Mouse (Mus musculus) neural tube, embryonic 14.5 days (tissue): ENCODE results near the gene Fgr. TPM values are rescaled to one million over a fixed set of nuclear protein-coding genes. Genes with fewer than 3 reads are reported as not detected.

Experiments used
- ATAC-seq: fragments of 200-750 bp; cut with Nextera tagmentation; 2 replicates; pipeline ENCODE4 v1.8.0; 2017; ENCODE audit warnings: low read depth, mild to moderate bottlenecking, moderate TSS enrichment, moderate library complexity
- H3K27ac ChIP-seq: fragments of 300-500 bp; sonication (generic); 2 replicates; pipeline ENCODE4 v1.5.1; 2014; ENCODE audit warnings: low read depth, mild to moderate bottlenecking, control low read depth, low read length, moderate library complexity, mixed read lengths
- H3K27me3 ChIP-seq: fragments of 300-500 bp; sonication (generic); 2 replicates; pipeline ENCODE4 v1.6.1; 2014; ENCODE audit warnings: low read length; ENCODE audit not compliant: control insufficient read depth, insufficient read depth
- H3K36me3 ChIP-seq: fragments of 300-500 bp; sonication (generic); 2 replicates; pipeline ENCODE4 v1.6.1; 2014; ENCODE audit warnings: low read length, mixed read lengths; ENCODE audit not compliant: control insufficient read depth, insufficient read depth
- H3K4me1 ChIP-seq: fragments of 300-500 bp; sonication (generic); 2 replicates; pipeline ENCODE4 v1.6.1; 2014; ENCODE audit warnings: low read length; ENCODE audit not compliant: control insufficient read depth, insufficient read depth
- H3K4me2 ChIP-seq: fragments of 300-500 bp; sonication (generic); 2 replicates; pipeline ENCODE4 v1.6.1; 2014; ENCODE audit warnings: mild to moderate bottlenecking, low read depth, low read length, control low read depth
- H3K4me3 ChIP-seq: fragments of 300-500 bp; sonication (generic); 2 replicates; pipeline ENCODE4 v1.5.1; 2014; ENCODE audit warnings: low read depth, low read length, control low read depth, mixed read lengths
- H3K9ac ChIP-seq: fragments of 300-500 bp; sonication (generic); replicated peaks from 2 replicates; pipeline ENCODE4 v1.6.1; 2014; ENCODE audit warnings: low read depth, mild to moderate bottlenecking, control low read depth, low read length, mixed read lengths
- H3K9me3 ChIP-seq: fragments of 300-500 bp; sonication (generic); 2 replicates; pipeline ENCODE4 v1.6.1; 2016; ENCODE audit warnings: low read length; ENCODE audit not compliant: control insufficient read depth
- WGBS: fragments of 180-500 bp; shearing (Covaris S2); extraction: QIAGEN DNeasy Blood & Tissue Kit; methylation state at CpG from one replicate; pipeline ENCODE4 v1.1.7; 2014; 5-methylcytosine and 5-hydroxymethylcytosine counted together
- polyA plus RNA-seq: library from polyadenylated mRNA; unstranded; fragments of >200 nt; fragmentation: Nextera tagmentation; extraction: Ambion mirVana; gene quantifications from 2 replicates; pipeline ENCODE4 v1.2.1, GENCODE M21; 2014

Gene Fgr
- polyA plus RNA-seq, 1 experiment from 2014 or later = not detected

DNA sequence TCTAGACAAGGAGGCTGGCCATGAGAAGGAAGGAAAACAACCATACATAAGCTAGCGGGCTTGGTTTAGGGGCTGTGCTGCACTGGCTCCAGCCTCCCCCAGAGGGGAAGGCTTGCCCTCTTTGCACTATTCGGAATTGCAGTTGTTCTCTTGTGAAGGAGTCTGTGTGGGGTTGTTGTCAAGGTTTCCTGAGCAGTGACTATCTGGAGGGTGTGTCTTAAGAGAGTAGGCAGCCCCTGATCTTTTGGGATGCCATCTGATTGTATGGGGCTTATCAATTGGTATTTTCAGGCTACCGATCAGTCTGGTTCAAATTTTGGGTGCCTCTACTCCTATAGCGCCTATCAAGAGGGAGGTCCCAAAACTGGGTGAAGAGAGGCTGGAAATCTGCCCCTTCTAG, 68.3 kb downstream of the Fgr start:
- Histone ChIP-seq H3K4me1 (peaks cover 85% of the 10 kb centered on the region), H3K9ac (no peak overlapping the region), H3K4me2 (peak overlapping the region; percentile 33; the same call in 1 of the 2 replicates), H3K27ac (peak overlapping the region; percentile 74), H3K27me3 (no peaks in the 10 kb centered on the region), H3K36me3 (no peaks in the 10 kb centered on the region), H3K9me3 (no peaks in the 10 kb centered on the region), H3K4me3 (no peak overlapping the region)
- 25% methylated on average over 4 of the region's 4 CpGs for WGBS
- no peak for ATAC-seq

DNA sequence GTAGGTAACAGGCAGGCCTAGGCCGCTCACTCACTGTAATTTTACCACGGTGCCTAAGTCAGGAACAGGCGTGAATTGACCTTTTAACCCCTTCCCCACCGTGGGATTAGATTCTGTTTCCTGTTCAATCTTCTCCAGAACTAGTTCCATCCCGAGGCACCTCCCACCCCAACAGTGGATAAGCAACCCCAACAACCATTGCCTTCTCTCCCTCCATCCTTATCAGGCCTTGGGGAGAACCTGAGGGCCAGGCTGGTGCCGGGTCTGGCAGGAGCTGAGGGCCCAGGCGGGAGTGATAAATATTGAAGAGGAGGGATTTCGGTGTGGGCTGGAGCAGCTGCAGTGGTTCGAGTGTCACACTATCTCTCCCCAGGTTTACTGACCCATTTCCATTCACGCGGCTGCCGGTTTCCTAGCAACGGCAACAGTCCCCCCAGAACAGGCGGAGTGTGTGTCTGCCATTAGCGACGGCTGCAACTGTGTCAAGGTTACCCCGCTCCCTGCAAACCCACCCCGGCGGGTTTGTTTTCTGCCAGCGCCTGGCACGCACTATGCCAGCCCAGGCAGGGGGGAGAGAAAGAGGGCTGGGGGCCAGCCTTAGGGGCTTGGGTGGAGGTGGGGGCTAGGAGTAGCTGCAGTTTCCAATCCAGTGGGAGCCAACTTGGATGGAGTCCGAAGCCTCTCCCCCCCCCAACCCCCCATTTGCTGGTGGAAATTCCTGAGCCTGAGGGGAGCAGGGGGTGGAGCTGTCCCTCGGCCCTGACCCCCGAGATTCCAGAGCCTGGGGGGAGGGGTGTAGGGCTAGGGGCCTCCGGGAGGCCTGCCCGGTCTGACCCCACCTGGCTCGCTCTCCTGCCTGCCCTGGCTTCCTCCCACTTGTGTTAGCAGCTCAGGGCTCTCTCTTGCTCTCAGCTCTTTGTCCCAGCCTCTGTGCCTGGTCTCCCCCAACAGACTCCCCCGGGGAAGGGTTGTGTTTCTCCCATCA, 69.0 kb downstream of the Fgr start:
- peak overlapping the region; percentile 33 for H3K4me2 ChIP-seq
- H3K9me3 ChIP-seq = no peaks in the 10 kb centered on the region
- peaks cover 91% of the 10 kb centered on the region for H3K4me1 ChIP-seq
- no peaks in the 10 kb centered on the region for H3K36me3 ChIP-seq
- peak; percentile 79 for ATAC-seq
- H3K27ac ChIP-seq = peak overlapping the region; percentile 74
- WGBS = 5% methylated on average over 28 of the region's 28 CpGs
- no peaks in the 10 kb centered on the region for H3K27me3 ChIP-seq
- peak overlapping the region; percentile 25; the same call in 1 of the 2 replicates for H3K9ac ChIP-seq
- peak overlapping the region; percentile 6; the same call in 1 of the 2 replicates for H3K4me3 ChIP-seq

DNA sequence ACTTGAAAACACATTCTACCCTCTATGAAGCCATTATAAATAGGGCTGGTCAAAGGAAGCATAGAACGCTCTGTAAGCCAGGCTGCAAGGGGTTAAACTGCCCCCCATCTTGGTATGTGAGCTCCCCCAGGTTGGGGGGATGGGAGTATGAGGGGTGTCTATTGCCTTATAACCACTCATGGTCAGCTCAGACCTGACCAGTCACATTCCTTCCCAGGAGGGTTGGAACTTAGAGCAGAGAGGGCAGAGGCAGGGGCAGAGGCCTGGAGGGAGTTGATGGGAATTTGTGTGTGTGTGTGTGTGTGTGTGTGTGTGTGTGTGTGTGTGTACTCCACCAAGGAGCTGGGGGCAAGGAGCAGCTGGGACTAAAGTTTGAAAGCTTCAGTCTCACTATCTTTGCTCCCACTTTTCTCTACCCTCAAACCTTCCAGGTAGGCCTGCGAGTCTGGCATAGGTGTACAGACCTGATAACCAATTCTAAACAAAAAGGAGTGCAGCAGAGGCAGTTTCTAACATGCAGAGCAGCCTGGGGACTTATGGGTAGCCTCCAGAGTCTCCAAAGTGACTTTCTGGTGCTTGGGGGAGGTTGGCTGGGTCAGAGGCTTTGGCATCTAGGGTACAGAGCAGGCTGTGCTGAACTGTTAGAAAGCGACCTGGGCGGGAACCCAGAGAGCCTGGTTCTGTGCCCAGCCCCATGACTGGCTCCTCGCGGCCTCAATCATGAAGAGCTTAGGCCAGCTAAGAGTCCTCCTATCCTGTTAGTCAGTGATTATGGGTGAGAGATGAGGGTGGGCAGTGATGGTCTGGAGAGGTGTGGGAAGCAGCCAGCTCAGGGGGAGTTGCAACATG, 70.1 kb downstream of the Fgr start:
- Histone ChIP-seq H3K4me2 (no peak overlapping the region), H3K36me3 (no peaks in the 10 kb centered on the region), H3K27me3 (no peaks in the 10 kb centered on the region), H3K4me1 (peaks cover 89% of the 10 kb centered on the region), H3K27ac (peak overlapping the region; percentile 74; the same call in 1 of the 2 replicates), H3K9ac (peak overlapping the region; percentile 25; the same call in 1 of the 2 replicates), H3K9me3 (no peaks in the 10 kb centered on the region), H3K4me3 (no peak overlapping the region)
- 51% methylated on average over 6 of the region's 6 CpGs for WGBS
- no peak for ATAC-seq

DNA sequence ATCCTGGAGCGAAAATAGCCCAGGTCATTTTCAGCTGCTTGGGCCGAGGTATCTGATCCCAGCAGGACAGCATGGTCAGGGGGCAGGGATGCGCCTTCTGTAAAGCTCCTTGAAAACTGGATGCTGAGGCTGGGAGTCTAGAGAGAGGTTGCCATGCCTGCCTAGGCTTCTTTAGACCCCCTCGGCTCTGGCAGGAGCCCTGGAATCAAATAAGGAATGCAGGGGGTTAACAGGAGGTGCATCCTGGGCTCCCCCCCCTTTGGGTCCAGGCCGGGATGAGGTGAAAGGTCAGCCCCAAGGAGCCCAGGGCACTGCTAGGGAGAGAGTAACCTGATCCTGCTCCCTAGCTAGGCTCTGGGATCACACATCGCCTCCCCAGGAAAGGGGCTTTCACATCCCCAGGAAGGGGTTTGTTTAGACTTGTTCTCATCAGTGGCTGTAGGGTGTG, 70.8 kb downstream of the Fgr start:
- Histone ChIP-seq H3K27ac (no peak overlapping the region), H3K27me3 (no peaks in the 10 kb centered on the region), H3K9me3 (no peaks in the 10 kb centered on the region), H3K4me3 (no peak overlapping the region), H3K4me2 (no peak overlapping the region), H3K4me1 (peaks cover 89% of the 10 kb centered on the region), H3K36me3 (no peaks in the 10 kb centered on the region), H3K9ac (0 out of 2 replicates have a peak overlapping the region, but pooled peaks have one; percentile 25)
- no peak for ATAC-seq
- 26% methylated on average over 6 of the region's 6 CpGs for WGBS

DNA sequence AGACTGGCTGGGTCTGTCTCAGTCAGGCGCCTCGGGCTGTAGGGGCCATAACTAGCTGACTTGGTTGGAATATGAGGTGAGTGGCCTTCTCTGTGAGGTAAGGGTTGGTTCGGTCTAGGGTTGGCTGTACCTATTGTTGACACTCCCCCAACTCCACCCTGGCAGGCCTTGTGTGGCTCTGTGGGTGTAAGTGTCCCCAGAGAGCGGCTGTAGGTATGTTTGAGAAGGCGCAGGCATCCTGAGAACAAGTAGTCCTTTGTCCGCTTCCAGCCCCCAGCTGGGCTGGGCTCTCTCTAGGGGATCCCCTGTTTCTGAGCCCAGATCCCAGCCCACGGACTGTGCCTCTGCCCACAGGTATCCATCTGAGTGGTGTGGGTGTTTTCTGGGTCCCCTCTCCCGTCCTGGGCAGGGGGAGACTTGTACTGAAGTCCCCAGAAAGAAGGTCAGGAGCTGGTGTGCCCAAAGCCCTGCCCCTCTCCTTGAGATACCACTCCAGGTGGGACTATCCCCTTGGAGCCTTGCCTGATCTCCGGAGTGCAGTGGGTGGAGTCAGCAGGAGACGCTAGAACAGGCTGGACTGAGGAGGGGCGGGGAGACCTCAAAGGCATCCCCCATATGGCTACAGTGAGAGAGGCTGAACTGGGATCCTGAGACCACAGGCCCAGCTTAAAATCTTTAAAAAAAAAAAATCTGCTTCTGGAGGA, 72.0 kb downstream of the Fgr start:
- H3K9me3 ChIP-seq = no peaks in the 10 kb centered on the region
- WGBS = 43% methylated on average over 11 of the region's 11 CpGs
- no peaks in the 10 kb centered on the region for H3K27me3 ChIP-seq
- H3K4me3 ChIP-seq = no peak overlapping the region
- H3K9ac ChIP-seq = no peak overlapping the region
- H3K4me1 ChIP-seq = peaks cover 91% of the 10 kb centered on the region
- H3K27ac ChIP-seq = peak overlapping the region; percentile 23; the same call in 1 of the 2 replicates
- no peak for ATAC-seq
- no peaks in the 10 kb centered on the region for H3K36me3 ChIP-seq
- H3K4me2 ChIP-seq = no peak overlapping the region

DNA sequence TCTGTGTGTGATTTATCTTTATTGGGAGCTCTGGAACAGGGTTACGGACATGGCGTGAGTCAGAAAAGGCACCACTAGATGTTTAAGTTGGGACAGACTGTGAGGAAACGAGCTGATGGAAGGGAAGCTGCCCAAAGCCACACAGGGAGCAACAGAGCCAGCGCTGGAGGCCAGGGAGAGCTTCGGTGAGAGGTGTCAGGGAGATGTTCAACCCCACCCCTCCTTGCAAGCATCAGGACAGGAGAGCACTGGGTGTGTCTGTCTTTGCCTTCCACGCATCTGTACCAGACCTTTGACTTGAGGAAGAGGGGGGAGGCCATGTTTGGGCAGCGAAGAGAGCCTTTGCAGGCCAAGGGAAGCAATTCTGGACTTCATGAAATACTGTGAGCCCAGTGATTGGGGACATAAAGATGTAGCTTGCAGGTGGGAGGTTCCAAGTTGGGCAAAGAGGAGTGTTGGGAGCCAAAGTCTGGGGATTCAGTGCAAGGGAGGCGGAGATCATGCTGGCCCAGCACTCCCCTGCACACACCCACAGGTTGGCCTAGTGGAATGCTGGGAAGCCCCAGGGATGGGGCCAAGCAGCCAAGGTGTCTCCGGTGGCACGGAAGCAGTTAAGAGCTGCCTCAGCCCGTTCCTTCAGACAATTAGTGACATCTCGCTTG, 72.9 kb downstream of the Fgr start:
- 25% methylated on average over 12 of the region's 12 CpGs for WGBS
- Histone ChIP-seq H3K4me1 (peaks cover 92% of the 10 kb centered on the region), H3K27me3 (no peaks in the 10 kb centered on the region), H3K4me3 (no peak overlapping the region), H3K4me2 (peak overlapping the region; percentile 18; the same call in 1 of the 2 replicates), H3K9ac (peak overlapping the region; percentile 25; the same call in 1 of the 2 replicates), H3K36me3 (no peaks in the 10 kb centered on the region), H3K9me3 (no peaks in the 10 kb centered on the region), H3K27ac (peak overlapping the region; percentile 80)
- no peak for ATAC-seq

DNA sequence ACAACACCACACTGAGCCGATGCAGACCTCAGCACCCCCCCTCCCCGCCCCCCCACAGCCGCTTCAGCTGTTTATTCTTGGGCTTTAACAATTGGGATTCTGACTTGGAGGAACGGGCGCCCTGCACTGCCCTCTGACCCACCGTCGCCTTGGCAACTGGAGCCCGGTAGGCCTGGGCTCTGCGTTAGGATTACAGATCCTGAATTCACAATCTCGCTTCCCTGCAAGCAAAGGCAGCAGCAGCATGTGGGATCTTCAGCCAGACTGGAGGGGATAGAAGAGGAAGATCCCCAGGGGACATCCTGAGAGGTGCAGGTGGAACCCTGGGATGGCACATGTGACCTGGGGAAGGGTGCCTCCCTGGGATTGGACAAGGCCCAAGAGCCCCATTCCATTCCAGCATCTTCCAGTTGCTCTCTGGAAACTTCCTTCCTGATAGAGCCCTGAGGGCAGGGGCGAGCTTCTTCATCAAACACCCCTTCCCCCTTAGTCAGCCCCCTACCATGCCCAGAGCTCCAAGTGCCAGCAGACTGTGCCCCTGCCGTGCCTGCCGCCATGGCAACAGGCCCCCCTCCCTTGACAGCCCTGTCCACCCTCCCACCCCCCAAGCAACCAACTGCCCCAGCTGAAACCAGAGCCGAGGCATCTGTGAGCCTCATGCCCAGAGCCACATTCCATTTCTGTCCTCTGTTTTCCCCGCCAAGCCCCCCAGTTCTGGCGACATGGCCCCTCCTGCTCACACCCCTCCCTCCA, 73.6 kb downstream of the Fgr start:
- H3K4me1 ChIP-seq = peaks cover 91% of the 10 kb centered on the region
- H3K27me3 ChIP-seq = no peaks in the 10 kb centered on the region
- H3K9me3 ChIP-seq = no peaks in the 10 kb centered on the region
- peak overlapping the region; percentile 25; the same call in 1 of the 2 replicates for H3K9ac ChIP-seq
- peak overlapping the region; percentile 80 for H3K27ac ChIP-seq
- 0 out of 2 replicates have a peak, but pooled peaks have one; percentile 12 for ATAC-seq
- H3K4me2 ChIP-seq = peak overlapping the region; percentile 18; the same call in 1 of the 2 replicates
- no peak overlapping the region for H3K4me3 ChIP-seq
- WGBS = 7% methylated on average over 16 of the region's 16 CpGs
- H3K36me3 ChIP-seq = no peaks in the 10 kb centered on the region
